Mouse (Mus musculus) CH12.LX (cell line): ENCODE measurements around the gene Tsks. TPM values are rescaled to one million over a fixed set of nuclear protein-coding genes. Genes with fewer than 3 reads are reported as not detected.

Source experiments
- DNase-seq: peaks from one replicate; pipeline ENCODE4 v3.0.0-alpha.2; 2013; ENCODE audit errors: extremely low read depth
- H3K27ac ChIP-seq: 2 replicates; pipeline ENCODE4 v1.5.1; 2012; ENCODE audit warnings: low read depth, mild to moderate bottlenecking, control low read depth, moderate library complexity; ENCODE audit not compliant: insufficient read depth
- H3K27me3 ChIP-seq: replicated peaks from 2 replicates; pipeline ENCODE3; 2012; ENCODE audit warnings: inconsistent platforms
- H3K36me3 ChIP-seq, 2 experiments: replicated peaks in 1 of 2; 2 replicates each; pipeline versions ENCODE3 to v1.6.1; 2012; ENCODE audit warnings: inconsistent platforms in 1 of 2, low read length in 1 of 2, mild to moderate bottlenecking in 1 of 2, mixed read lengths in 1 of 2, moderate library complexity in 1 of 2; ENCODE audit not compliant: control insufficient read depth in 1 of 2, insufficient read depth in 1 of 2
- H3K4me1 ChIP-seq, 2 experiments: 2 replicates each; pipeline ENCODE4 v1.6.1; 2012; ENCODE audit warnings: inconsistent platforms in 1 of 2, moderate library complexity in 1 of 2; ENCODE audit not compliant: insufficient read depth in 2 of 2, control insufficient read depth in 1 of 2
- H3K4me2 ChIP-seq: 2 replicates; pipeline ENCODE4 v1.6.1; 2012; ENCODE audit warnings: low read depth, mild to moderate bottlenecking, control low read depth; ENCODE audit not compliant: poor library complexity, insufficient read depth, severe bottlenecking
- H3K4me3 ChIP-seq, 3 experiments: fragments of 150-350 bp in 1 of 3; sonication (generic) in 1 of 3; replicated peaks in 1 of 3; 2 replicates each; pipeline versions ENCODE3 to v1.5.1; 2011 to 2012; ENCODE audit warnings: low read depth in 2 of 3, low read length in 2 of 3, mild to moderate bottlenecking in 2 of 3, moderate library complexity in 2 of 3, control low read depth in 1 of 3, improper control_type of control experiment in 1 of 3, inconsistent platforms in 1 of 3, mixed read lengths in 1 of 3; ENCODE audit not compliant: poor library complexity in 1 of 3
- H3K79me2 ChIP-seq: replicated peaks from 2 replicates; pipeline ENCODE4 v1.6.1; 2012; ENCODE audit warnings: mild to moderate bottlenecking, moderate library complexity; ENCODE audit not compliant: control insufficient read depth, poor library complexity, insufficient read depth, severe bottlenecking; ENCODE audit errors: extremely low read depth
- H3K9ac ChIP-seq: 2 replicates; pipeline ENCODE4 v1.6.1; 2012; ENCODE audit warnings: low read depth, mild to moderate bottlenecking, control low read depth, moderate library complexity; ENCODE audit not compliant: insufficient read depth
- H3K9me3 ChIP-seq: replicated peaks from 2 replicates; pipeline ENCODE3; 2012; ENCODE audit warnings: low read length, inconsistent platforms, mixed read lengths
- CHD2 ChIP-seq: IDR thresholded peaks from 2 replicates; pipeline ENCODE4 v1.6.1; 2011; ENCODE audit warnings: low read length, improper control_type of control experiment
- E2F4 ChIP-seq: IDR thresholded peaks from 2 replicates; pipeline ENCODE4 v1.6.1; 2011; ENCODE audit warnings: low read depth, low read length, improper control_type of control experiment; ENCODE audit not compliant: insufficient replicate concordance
- EP300 ChIP-seq: IDR thresholded peaks from 2 replicates; pipeline ENCODE4 v1.6.1; 2011; ENCODE audit warnings: low read length, improper control_type of control experiment
- ETS1 ChIP-seq: conservative IDR thresholded peaks from 2 replicates; pipeline ENCODE4 v1.6.1; 2012; ENCODE audit warnings: low read depth, mild to moderate bottlenecking, inconsistent platforms, low read length, improper control_type of control experiment, moderate library complexity
- HCFC1 ChIP-seq: IDR thresholded peaks from 2 replicates; pipeline ENCODE4 v1.6.1; 2012; ENCODE audit warnings: low read depth, mild to moderate bottlenecking, inconsistent platforms, low read length, improper control_type of control experiment
- JUN ChIP-seq: IDR thresholded peaks from 2 replicates; pipeline ENCODE4 v1.6.1; 2011; ENCODE audit warnings: low read depth, mild to moderate bottlenecking, low read length, improper control_type of control experiment, moderate library complexity; ENCODE audit not compliant: insufficient read depth
- POLR2A ChIP-seq: IDR thresholded peaks from 2 replicates; pipeline ENCODE4 v1.6.1; 2011; ENCODE audit warnings: low read depth, mild to moderate bottlenecking, improper control_type of control experiment, low read length
- RAD21 ChIP-seq: IDR thresholded peaks from 2 replicates; pipeline ENCODE4 v1.6.1; 2011; ENCODE audit warnings: low read depth, mild to moderate bottlenecking, low read length, improper control_type of control experiment, moderate library complexity
- dilution Hi-C: fragments of 300-500 bp; cut with MboI; formaldehyde crosslinking; loops from 2 replicates; pipeline ENCODE4 v1.14.3; 2020; ENCODE audit warnings: low sequenced_read_pairs; ENCODE audit not compliant: extremely low pct_unique_long_range_greater_than_20kb, extremely low pct_ligation_motif_present
- in situ Hi-C: fragments of 300-500 bp; cut with MboI; formaldehyde crosslinking; loops from 3 replicates; pipeline ENCODE4 v1.14.3; 2019; ENCODE audit warnings: low sequenced_read_pairs, low pct_ligation_motif_present, low pct_unique_long_range_greater_than_20kb, mixed read lengths
- polyA plus RNA-seq: library from polyadenylated mRNA; unstranded; fragments of >175 nt; gene quantifications from 2 replicates; pipeline ENCODE4 v1.2.1, GENCODE M21; 2012; ENCODE audit warnings: low read depth; ENCODE audit not compliant: insufficient read length
- total RNA-seq, 2 experiments: library from RNA; depleted of rRNA; stranded (reverse); fragments of 300-350 nt in 1 of 2; fragments of >200 nt in 1 of 2; gene quantifications; 2 replicates each; pipeline ENCODE4 v1.2.3; 2012 to 2014

Tsks gene
- total and polyA plus RNA-seq, 3 experiments = not detected

GRCm38 (mm10) chr7:44938680-44939079 is 4.3 kb upstream of the Tsks start:
- dilution Hi-C loops = no loop called here

GRCm38 (mm10) chr7:44949922-44950321 is 6.9 kb downstream of the Tsks start:
- Histone ChIP-seq H3K4me2 (no peak overlapping the region), H3K4me1 (peaks cover 3 to 16% of the 10 kb centered on the region in 2 experiments; a peak in 3 of 4 replicates), H3K27me3 (peaks cover 51% of the 10 kb centered on the region), H3K4me3 (no peak overlapping the region), H3K79me2 (no peaks in the 10 kb centered on the region), H3K9me3 (no peaks in the 10 kb centered on the region), H3K36me3 (peaks cover 0 to 2% of the 10 kb centered on the region in 2 experiments), H3K27ac (no peak overlapping the region), H3K9ac (no peak overlapping the region)
- no peak for DNase-seq
- TF ChIP-seq EP300 (no peak), E2F4 (no peak), ETS1 (no peak), JUN (no peak)
- in situ Hi-C loops = loop anchor here (10.0 kb wide), 2 partner anchors 95 to 205 kb away; partner anchors contain the start of genes Pnkp and Vrk3
- dilution Hi-C loops = no loop called here

More at GRCm38 (mm10) chr7:44938680-44939079, 4.3 kb upstream of the Tsks start:
- no peak overlapping the region for H3K4me2 ChIP-seq
- H3K27ac ChIP-seq = no peak overlapping the region
- in situ Hi-C loops = no loop called here
- H3K36me3 ChIP-seq = no peaks in the 10 kb centered on the region
- no peak overlapping the region for H3K9ac ChIP-seq
- H3K27me3 ChIP-seq = peaks cover 2% of the 10 kb centered on the region
- TF ChIP-seq CHD2 (0 out of 2 replicates have a peak, but pooled peaks have one; percentile 30), POLR2A (no peak)
- no peaks in the 10 kb centered on the region for H3K4me1 ChIP-seq
- no peaks in the 10 kb centered on the region for H3K79me2 ChIP-seq
- H3K9me3 ChIP-seq = peaks cover 2% of the 10 kb centered on the region
- peak; percentile 46 for DNase-seq
- H3K4me3 ChIP-seq = no peak overlapping the region

- H3K9me3 ChIP-seq = no peaks in the 10 kb centered on the region
- DNase-seq = peak; percentile 68
- H3K79me2 ChIP-seq = no peaks in the 10 kb centered on the region
- H3K9ac ChIP-seq = peak overlapping the region; percentile 13; the same call in 1 of the 2 replicates
- H3K27me3 ChIP-seq = peaks cover 46% of the 10 kb centered on the region
- TF ChIP-seq HCFC1 (no peak), RAD21 (no peak)
- H3K36me3 ChIP-seq = peaks cover 0 to 5% of the 10 kb centered on the region in 2 experiments
- H3K4me2 ChIP-seq = peak overlapping the region; percentile 93
- H3K4me3 ChIP-seq = peak overlapping the region; percentile 23 to 47 (median 41)
- H3K27ac ChIP-seq = no peak overlapping the region
- dilution Hi-C loops (no loop called here), in situ Hi-C loops (loop anchor here (10.0 kb wide), 2 partner anchors 97 to 207 kb away; partner anchors contain the start of genes Pnkp and Vrk3)
- H3K4me1 ChIP-seq = peaks cover 3 to 16% of the 10 kb centered on the region in 2 experiments; a peak in 3 of 4 replicates
These were observed 9.0 kb downstream of the Tsks start for GRCm38 (mm10) chr7:44951960-44952359.
